Mouse (Mus musculus) activated CD4-positive, CD25-positive, alpha-beta regulatory T cell, adult 4 months (primary cell): ENCODE measurements around the gene Pgrmc2. TPM values are rescaled to one million over a fixed set of nuclear protein-coding genes. Genes with fewer than 3 reads are reported as not detected.

Experiments used
- ATAC-seq: one replicate; pipeline ENCODE4 v1.8.0; 2017
- polyA plus RNA-seq, 2 experiments: library from polyadenylated mRNA; unstranded; fragments of 100-300 nt; shearing (Covaris generic); gene quantifications; one replicate each; pipeline ENCODE4 v1.2.1; 2017

The Pgrmc2 gene
- polyA plus RNA-seq, 2 experiments from 2014 or later = 3.1 to 5.0 TPM

GRCm38 (mm10) chr3:41070519-41070918 is 12.3 kb downstream of the Pgrmc2 start:
- no peak for ATAC-seq

- no peak for ATAC-seq
These were observed 17.5 kb downstream of the Pgrmc2 start for GRCm38 (mm10) chr3:41065320-41065719.

DNA sequence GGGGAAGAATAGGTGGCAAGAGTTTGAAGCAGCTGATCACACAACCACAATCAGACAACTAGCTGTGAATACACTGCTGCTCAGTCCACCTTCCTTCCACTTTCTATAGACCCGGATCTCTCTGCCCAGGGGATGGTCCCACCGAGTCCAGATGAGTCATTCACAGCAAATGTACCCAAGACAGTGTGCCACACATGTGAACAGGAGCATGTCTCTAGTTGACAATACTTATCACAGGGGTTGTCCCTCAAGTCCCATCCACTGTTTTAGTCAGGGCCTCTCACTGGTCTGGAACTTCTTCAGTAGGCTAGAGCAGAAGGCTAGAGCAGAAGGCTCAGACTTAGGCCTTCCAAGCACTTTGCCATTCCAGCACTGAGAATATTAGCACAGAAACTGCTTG is 20.1 kb downstream of the Pgrmc2 start:
- no peak for ATAC-seq

GRCm38 (mm10) chr3:41061831-41062565 is 20.8 kb downstream of the Pgrmc2 start:
- no peak for ATAC-seq

DNA sequence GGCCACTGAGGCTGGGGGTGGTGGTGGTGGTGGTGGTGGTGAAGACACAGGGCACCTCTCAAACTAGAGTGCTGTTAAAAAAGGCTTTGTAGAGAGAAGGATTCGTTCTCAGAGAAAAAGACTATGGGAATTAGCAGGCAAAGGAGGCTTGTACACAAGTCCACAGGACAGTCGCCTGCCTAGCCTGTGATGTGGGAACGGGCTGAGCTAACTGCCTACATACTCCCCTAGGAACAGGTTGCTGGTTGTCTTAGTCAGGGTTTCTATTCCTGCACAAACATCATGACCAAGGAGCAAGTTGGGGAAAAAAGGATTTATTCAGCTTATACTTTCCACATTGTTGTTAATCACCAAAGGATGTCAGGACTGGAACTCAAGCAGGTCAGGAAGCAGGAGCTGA is 23.6 kb downstream of the Pgrmc2 start:
- no peak for ATAC-seq

DNA sequence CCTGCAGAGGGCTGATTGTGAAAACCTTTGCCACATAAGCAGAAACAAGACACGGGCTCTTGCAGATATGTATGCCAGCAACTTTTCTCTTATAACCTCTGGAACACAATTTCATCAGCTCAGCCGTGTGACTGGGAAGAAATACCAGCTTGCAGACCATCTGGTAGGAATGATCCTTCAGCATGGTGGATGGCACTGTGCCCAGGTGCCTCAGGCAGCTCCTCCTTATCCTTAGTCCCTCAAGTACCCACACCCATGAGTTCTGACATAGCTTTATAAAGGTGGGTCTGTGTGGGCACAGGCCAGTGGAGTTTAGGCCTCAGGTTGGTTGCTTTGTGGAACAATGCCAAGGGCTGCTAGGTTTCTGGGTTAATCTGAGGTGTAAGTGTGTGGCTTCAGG is 24.5 kb downstream of the Pgrmc2 start:
- ATAC-seq = no peak

GRCm38 (mm10) chr3:41053334-41053733 is 29.5 kb downstream of the Pgrmc2 start:
- no peak for ATAC-seq

DNA sequence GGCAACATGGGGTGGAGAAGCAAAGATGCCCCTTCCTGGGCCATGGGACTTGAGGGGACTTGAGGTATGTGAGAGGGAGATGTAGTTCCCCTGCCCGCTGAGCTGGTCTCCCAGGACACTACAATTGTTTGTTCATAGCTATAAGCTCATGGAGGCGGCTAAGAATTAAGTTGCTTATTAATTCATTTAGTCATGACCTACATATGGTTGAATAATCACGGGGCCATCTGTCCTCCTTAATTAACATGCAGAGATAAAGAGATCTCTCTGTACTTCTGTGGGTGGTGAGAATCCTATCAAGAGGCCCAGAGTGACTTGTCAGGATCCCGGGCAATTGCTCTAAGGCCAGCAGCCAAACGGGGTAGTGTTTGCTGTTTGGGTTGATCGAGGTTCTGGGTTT is 35.0 kb downstream of the Pgrmc2 start:
- ATAC-seq = no peak

DNA sequence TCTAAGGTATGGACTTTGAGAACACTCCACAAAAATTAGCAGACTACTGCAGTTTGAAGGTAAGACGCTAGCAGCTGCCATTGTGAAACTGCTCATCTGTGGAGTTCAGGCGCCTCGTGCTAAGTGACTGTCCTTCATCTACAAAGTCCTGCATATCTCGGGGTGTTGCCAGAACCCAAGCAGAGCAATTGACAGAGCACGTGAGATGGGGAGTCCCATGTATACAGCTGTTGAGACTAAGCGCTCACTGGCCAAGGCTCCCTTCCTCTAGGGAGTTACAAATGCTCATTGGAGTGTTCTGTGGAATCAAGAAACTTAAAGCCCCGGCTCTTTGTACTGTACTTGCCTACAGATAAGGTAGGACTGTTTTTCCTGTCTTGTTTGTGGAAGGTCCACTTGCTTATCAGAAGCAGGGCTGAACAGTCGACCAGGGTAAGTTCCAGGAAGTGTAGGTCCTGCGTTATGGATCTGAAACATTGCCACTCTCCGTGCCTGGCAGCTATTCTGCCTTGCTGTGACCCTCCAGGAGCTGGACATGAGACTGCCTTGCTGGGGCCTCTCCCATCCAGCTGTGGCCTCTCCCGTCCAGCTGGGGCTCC is 39.0 kb downstream of the Pgrmc2 start:
- ATAC-seq = no peak

DNA sequence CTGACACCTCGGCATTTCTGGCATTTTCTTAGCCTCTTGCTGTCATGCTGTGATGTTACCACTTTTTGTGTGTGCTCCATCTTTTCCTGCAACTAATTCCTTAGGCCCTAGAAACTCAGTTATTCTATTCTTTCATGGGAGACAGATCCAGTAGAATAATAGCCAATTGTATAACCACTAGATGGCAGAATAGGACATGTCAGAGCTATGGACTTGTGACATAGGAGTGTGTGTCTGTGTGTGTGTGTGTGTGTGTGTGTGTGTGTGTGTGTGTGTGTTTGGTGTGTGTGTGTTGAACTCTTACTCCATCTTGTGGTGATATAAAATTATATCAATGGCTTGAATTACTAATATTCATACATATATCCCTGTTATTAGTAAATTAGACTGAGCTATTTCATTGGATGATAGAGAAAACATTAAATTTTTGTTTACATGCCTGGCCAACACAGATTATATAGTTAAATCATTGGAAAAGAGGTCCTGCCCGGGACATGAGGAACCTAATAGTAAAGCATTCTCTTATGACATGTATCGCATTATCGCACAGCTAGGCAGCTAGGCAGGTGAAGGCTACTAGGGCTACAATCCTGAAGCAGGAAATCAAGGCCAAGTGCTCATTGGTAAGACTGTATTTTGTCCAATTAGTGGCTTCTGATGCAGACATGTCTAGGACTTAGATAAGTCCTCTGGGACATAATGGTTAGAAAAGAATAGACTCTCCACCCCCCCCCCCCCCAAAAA is 40.5 kb downstream of the Pgrmc2 start:
- peak; percentile 52 for ATAC-seq

DNA sequence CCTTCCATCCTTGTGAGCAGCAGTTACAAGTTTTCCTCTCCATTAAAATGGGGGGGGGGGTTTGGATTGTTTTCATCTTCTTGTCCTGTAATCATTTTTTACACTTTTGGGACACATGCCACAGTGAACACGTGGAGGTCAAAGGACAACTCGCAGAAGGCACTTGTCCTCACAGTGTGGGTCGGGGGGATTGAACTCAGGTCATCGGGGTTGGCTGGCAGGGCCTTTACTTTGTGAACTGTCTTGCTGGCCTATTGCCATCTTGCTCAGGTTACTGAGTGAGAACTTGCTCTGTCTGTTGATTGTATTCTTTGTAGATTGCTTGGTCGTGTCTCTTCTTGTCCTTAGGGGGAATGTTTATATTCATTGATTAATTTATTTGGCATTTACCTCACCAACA is 41.6 kb downstream of the Pgrmc2 start:
- no peak for ATAC-seq

- ATAC-seq = no peak
These were observed 44.4 kb downstream of the Pgrmc2 start for GRCm38 (mm10) chr3:41038297-41038916.

GRCm38 (mm10) chr3:41031286-41032210 is 51.3 kb downstream of the Pgrmc2 start:
- no peak for ATAC-seq

DNA sequence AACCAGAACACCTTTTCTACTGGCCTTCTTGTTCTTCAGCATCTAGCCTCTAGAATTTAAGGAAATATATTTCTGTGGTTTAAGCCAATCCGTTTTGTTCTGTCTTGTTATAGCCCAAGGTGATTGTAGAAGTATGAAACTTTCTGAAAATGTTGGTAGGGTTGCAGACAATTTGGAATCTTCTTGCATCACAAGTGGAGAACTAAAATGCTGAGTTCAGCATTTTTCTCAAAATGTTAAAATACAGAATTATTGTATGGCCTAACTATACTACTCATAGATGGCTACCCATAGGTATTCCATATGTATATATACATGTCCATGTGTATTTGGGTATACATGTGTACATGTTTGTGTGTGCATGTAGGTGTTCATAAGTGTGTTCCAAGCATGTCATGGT is 52.1 kb downstream of the Pgrmc2 start:
- no peak for ATAC-seq

DNA sequence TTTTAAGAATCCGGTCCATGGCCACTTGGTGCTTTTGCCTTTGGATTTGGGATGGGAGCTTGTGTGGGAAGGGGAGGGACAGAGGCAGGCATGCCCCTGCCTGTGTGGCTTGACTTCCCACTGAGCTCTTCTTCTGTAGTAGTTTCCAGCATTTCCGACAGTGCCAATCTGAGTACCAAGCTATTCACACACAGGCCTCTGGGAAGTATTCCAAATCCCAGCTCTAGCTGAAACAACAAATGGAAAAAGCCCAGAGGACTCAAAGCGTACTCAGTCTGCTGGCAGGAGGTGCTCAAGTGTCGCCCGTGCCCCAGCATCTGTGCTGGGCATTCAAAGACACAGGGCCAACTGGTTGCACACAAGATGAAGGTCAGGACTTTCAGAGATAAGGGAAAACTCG is 60.9 kb downstream of the Pgrmc2 start:
- ATAC-seq = no peak

DNA sequence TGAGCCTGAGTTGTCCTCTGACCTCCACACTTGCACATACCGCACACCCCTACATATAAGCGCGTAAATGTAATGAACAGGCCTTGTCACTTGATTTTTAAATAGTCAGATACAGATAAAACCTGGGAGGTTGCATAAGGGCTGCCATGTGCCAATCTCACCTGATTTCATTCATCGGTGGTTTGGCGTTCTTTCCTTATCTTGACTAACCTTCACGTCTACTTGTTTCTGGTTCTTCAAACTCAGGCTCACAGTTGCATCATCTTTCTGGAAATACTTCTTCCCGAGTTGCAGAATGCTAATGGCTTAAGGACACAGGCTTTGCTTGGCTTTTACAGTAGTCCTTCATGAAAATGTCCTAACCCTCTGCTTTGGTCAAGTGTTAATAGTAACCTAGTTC is 62.2 kb downstream of the Pgrmc2 start:
- no peak for ATAC-seq

- ATAC-seq = no peak
These were observed 64.7 kb downstream of the Pgrmc2 start for GRCm38 (mm10) chr3:41018022-41018608.
